Mouse (Mus musculus) limb, embryonic 11.5 days (tissue): ENCODE data around the gene Pde6d. TPM values are rescaled to one million over a fixed set of nuclear protein-coding genes. Genes with fewer than 3 reads are reported as not detected.
"Not testable (repeated sequence)": the region's sequence is repeated elsewhere in the genome, so short reads cannot be mapped to it uniquely, and the experiment has no call there.

Experiments used
- ATAC-seq: fragments of 200-750 bp; cut with Nextera tagmentation; 2 replicates; pipeline ENCODE4 v1.8.0; 2017; ENCODE audit warnings: low read depth; ENCODE audit not compliant: insufficient number of reproducible peaks, low FRiP score, low TSS enrichment
- DNase-seq: peaks from one replicate; pipeline ENCODE4 v3.0.0-alpha.2; 2015; ENCODE audit warnings: low spot score
- H3K27ac ChIP-seq: fragments of 300-500 bp; sonication (generic); replicated peaks from 2 replicates; pipeline ENCODE4 v1.5.1; 2014; ENCODE audit warnings: low read depth, mild to moderate bottlenecking, low read length
- H3K27me3 ChIP-seq: fragments of 300-500 bp; sonication (generic); 2 replicates; pipeline ENCODE4 v1.6.1; 2014; ENCODE audit warnings: mild to moderate bottlenecking, low read length, mixed read lengths; ENCODE audit not compliant: control insufficient read depth, insufficient read depth
- H3K36me3 ChIP-seq: fragments of 300-500 bp; sonication (generic); 2 replicates; pipeline ENCODE4 v1.6.1; 2014; ENCODE audit warnings: mild to moderate bottlenecking, low read length, moderate library complexity, mixed read lengths; ENCODE audit not compliant: control insufficient read depth, insufficient read depth
- H3K4me1 ChIP-seq: fragments of 300-500 bp; sonication (generic); 2 replicates; pipeline ENCODE4 v1.6.1; 2014; ENCODE audit warnings: low read length, mixed read lengths; ENCODE audit not compliant: control insufficient read depth, insufficient read depth
- H3K4me2 ChIP-seq: fragments of 300-500 bp; sonication (generic); 2 replicates; pipeline ENCODE4 v1.6.1; 2014; ENCODE audit warnings: low read depth, mild to moderate bottlenecking, moderate library complexity; ENCODE audit not compliant: severe bottlenecking
- H3K4me3 ChIP-seq: fragments of 300-500 bp; sonication (generic); 2 replicates; pipeline ENCODE4 v1.5.1; 2014; ENCODE audit warnings: low read depth, low read length
- H3K9ac ChIP-seq: fragments of 300-500 bp; sonication (generic); 2 replicates; pipeline ENCODE4 v1.6.1; 2014; ENCODE audit warnings: mild to moderate bottlenecking, low read length
- H3K9me3 ChIP-seq: fragments of 300-500 bp; sonication (generic); 2 replicates; pipeline ENCODE4 v1.6.1; 2016; ENCODE audit warnings: low read length; ENCODE audit not compliant: control insufficient read depth
- WGBS: fragments of 180-500 bp; shearing (Covaris S2); extraction: QIAGEN DNeasy Blood & Tissue Kit; methylation state at CpG from one replicate; pipeline ENCODE4 v1.1.7; 2014; 5-methylcytosine and 5-hydroxymethylcytosine counted together
- polyA plus RNA-seq: library from polyadenylated mRNA; unstranded; fragments of >200 nt; fragmentation: Nextera tagmentation; extraction: Ambion mirVana; gene quantifications from 2 replicates; pipeline ENCODE4 v1.2.1, GENCODE M21; 2014

The Pde6d gene
- polyA plus RNA-seq, 1 experiment from 2014 or later, result 81.6 TPM

- peaks cover 6% of the 10 kb centered on the region; the same call in 1 of the 2 replicates for H3K4me1 ChIP-seq
- no peak overlapping the region for H3K4me2 ChIP-seq
- H3K27me3 ChIP-seq, result no peaks in the 10 kb centered on the region
- H3K9me3 ChIP-seq, result no peaks in the 10 kb centered on the region
- no peak overlapping the region for H3K9ac ChIP-seq
- DNase-seq, result peak; percentile 20
- no peak for ATAC-seq
- 69% methylated on average over 6 of the region's 6 CpGs for WGBS
- no peaks in the 10 kb centered on the region for H3K36me3 ChIP-seq
- no peak overlapping the region for H3K4me3 ChIP-seq
- H3K27ac ChIP-seq, result no peak overlapping the region
Measured at GRCm38 (mm10) chr1:86515715-86516410, 66.6 kb downstream of the Pde6d start.

- H3K27me3 ChIP-seq, H3K9me3 ChIP-seq, DNase-seq, ATAC-seq, H3K27ac ChIP-seq, H3K9ac ChIP-seq, H3K36me3 ChIP-seq, H3K4me2 ChIP-seq, H3K4me3 ChIP-seq: not testable (repeated sequence)
- 77% methylated on average over 1 of the region's 1 CpGs for WGBS
- peaks cover 14% of the 10 kb centered on the region for H3K4me1 ChIP-seq
Measured at GRCm38 (mm10) chr1:86513031-86513430, 69.4 kb downstream of the Pde6d start.

- no peak overlapping the region for H3K27ac ChIP-seq
- 78% methylated on average over 4 of the region's 4 CpGs for WGBS
Measured at GRCm38 (mm10) chr1:86512154-86512720, 70.2 kb downstream of the Pde6d start.

GRCm38 (mm10) chr1:86510676-86511441 lies 71.6 kb downstream of the Pde6d start:
- ATAC-seq (no peak), DNase-seq (no peak)
- H3K36me3 ChIP-seq, result no peaks in the 10 kb centered on the region
- no peak overlapping the region for H3K27ac ChIP-seq
- WGBS, result 67% methylated on average over 9 of the region's 9 CpGs
- no peak overlapping the region for H3K9ac ChIP-seq
- peaks cover 21% of the 10 kb centered on the region for H3K4me1 ChIP-seq
- H3K27me3 ChIP-seq, result no peaks in the 10 kb centered on the region
- H3K4me2 ChIP-seq, result no peak overlapping the region
- no peaks in the 10 kb centered on the region for H3K9me3 ChIP-seq
- no peak overlapping the region for H3K4me3 ChIP-seq

More at GRCm38 (mm10) chr1:86512154-86512720, 70.2 kb downstream of the Pde6d start:
- Histone ChIP-seq H3K9ac (no peak overlapping the region), H3K4me3 (no peak overlapping the region), H3K4me1 (peaks cover 14% of the 10 kb centered on the region), H3K4me2 (no peak overlapping the region), H3K9me3 (no peaks in the 10 kb centered on the region), H3K27me3 (no peaks in the 10 kb centered on the region), H3K36me3 (no peaks in the 10 kb centered on the region)
- no peak for ATAC-seq
- DNase-seq, result no peak

- Histone ChIP-seq H3K27ac (no peak overlapping the region), H3K9me3 (no peaks in the 10 kb centered on the region), H3K4me3 (no peak overlapping the region), H3K27me3 (no peaks in the 10 kb centered on the region), H3K36me3 (no peaks in the 10 kb centered on the region), H3K4me1 (peaks cover 25% of the 10 kb centered on the region), H3K9ac (no peak overlapping the region), H3K4me2 (no peak overlapping the region)
- 84% methylated on average over 1 of the region's 1 CpGs for whole genome bisulfite sequencing
- ATAC-seq (no peak), DNase-seq (no peak)
Measured at GRCm38 (mm10) chr1:86510266-86510665, 72.2 kb downstream of the Pde6d start.

- DNase-seq (peak; percentile 97), ATAC-seq (peak; percentile 69)
- H3K36me3 ChIP-seq, result no peaks in the 10 kb centered on the region
- H3K4me2 ChIP-seq, result no peak overlapping the region
- peaks cover 32% of the 10 kb centered on the region for H3K4me1 ChIP-seq
- H3K9ac ChIP-seq, result peak overlapping the region; percentile 47
- no peaks in the 10 kb centered on the region for H3K27me3 ChIP-seq
- H3K4me3 ChIP-seq, result no peak overlapping the region
- 5% methylated on average over 7 of the region's 7 CpGs for WGBS
- H3K27ac ChIP-seq, result peak overlapping the region; percentile 65
- no peaks in the 10 kb centered on the region for H3K9me3 ChIP-seq
Measured at GRCm38 (mm10) chr1:86509410-86509809, 73.0 kb downstream of the Pde6d start.

GRCm38 (mm10) chr1:86507866-86508265 lies 74.6 kb downstream of the Pde6d start:
- DNase-seq, result no peak
- Histone ChIP-seq H3K4me3 (no peak overlapping the region), H3K4me1 (peaks cover 39% of the 10 kb centered on the region), H3K27me3 (no peaks in the 10 kb centered on the region), H3K9me3 (no peaks in the 10 kb centered on the region), H3K4me2 (no peak overlapping the region), H3K36me3 (no peaks in the 10 kb centered on the region), H3K9ac (no peak overlapping the region), H3K27ac (no peak overlapping the region)
- 86% methylated on average over 5 of the region's 5 CpGs for WGBS
- ATAC-seq, result no peak

GRCm38 (mm10) chr1:86506420-86506819 lies 76.0 kb downstream of the Pde6d start:
- Histone ChIP-seq H3K4me3 (0 out of 2 replicates have a peak overlapping the region, but pooled peaks have one; percentile 5), H3K9me3 (no peaks in the 10 kb centered on the region), H3K9ac (no peak overlapping the region), H3K36me3 (no peaks in the 10 kb centered on the region), H3K27me3 (no peaks in the 10 kb centered on the region), H3K4me1 (peaks cover 43% of the 10 kb centered on the region), H3K27ac (no peak overlapping the region), H3K4me2 (no peak overlapping the region)
- DNase-seq (no peak), ATAC-seq (no peak)
- 89% methylated on average over 5 of the region's 5 CpGs for WGBS
